8 mouse cellular contexts compared by ENCODE assay signal in the genomic region with DNA sequence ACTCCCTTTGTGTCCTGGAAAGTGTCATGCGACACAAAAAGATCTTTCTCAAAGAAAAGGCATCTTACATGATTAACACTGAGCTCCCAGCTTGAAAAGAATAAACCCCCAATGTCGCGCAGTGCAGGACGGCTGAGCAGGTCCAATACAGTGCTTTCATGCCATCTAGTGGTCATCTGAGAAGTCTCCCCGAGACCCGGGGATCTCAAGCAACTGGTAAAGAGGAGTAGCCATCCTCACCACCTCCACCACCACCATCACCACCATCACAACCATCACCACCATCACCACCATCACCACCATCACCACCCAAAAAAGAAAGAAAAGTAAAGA.
DNase-seq lines count a peak whose midpoint lies in the region; ATAC-seq and TF ChIP-seq lines count a peak whose summit lies in the region.

No protein-coding gene starts in this region.

- H3K9ac ChIP-seq in forebrain, embryonic 12.5 days = peak overlapping the region; percentile 50; the same call in 1 of the 2 replicates
- no peak overlapping the region for H3K9ac ChIP-seq in lung, embryonic 16.5 days (ENCODE audit: low read length)

- ATAC-seq in G1E (ENCODE audit: extremely low read depth, insufficient number of reproducible peaks, low FRiP score, poor library complexity, severe bottlenecking) = peak; percentile 73
- peak; percentile 95 for ATAC-seq in forebrain, embryonic 12.5 days (ENCODE audit: low FRiP score)
- peak; percentile 98 to 99 for ATAC-seq in hematopoietic stem cell, adult 5-6 weeks (replicated peaks in 1 of 2; ENCODE audit: insufficient read depth in 1 of 2, low FRiP score in 2 of 2, low TSS enrichment in 1 of 2, low read depth in 1 of 2, poor library complexity in 2 of 2, severe bottlenecking in 2 of 2)
- peak; percentile 84 for ATAC-seq in lung, embryonic 16.5 days (ENCODE audit: low read depth)

- H3K4me1 ChIP-seq in G1E (ENCODE audit: insufficient read depth, low read depth, low read length) = no peaks in the 10 kb centered on the region
- H3K4me1 ChIP-seq in forebrain, embryonic 12.5 days = peaks cover 29% of the 10 kb centered on the region
- H3K4me1 ChIP-seq in lung, embryonic 16.5 days (replicated peaks; ENCODE audit: control insufficient read depth, insufficient read depth, low read length) = no peaks in the 10 kb centered on the region

- peak overlapping the region; percentile 93 for H3K27ac ChIP-seq in forebrain, embryonic 12.5 days
- H3K27ac ChIP-seq in lung, embryonic 16.5 days (ENCODE audit: low read length) = no peak overlapping the region

- H3K36me3 ChIP-seq in G1E (replicated peaks) = no peaks in the 10 kb centered on the region
- H3K36me3 ChIP-seq in forebrain, embryonic 12.5 days (replicated peaks) = no peaks in the 10 kb centered on the region
- H3K36me3 ChIP-seq in lung, embryonic 16.5 days (ENCODE audit: control insufficient read depth, insufficient read depth, low read length) = no peaks in the 10 kb centered on the region

- peak; percentile 7 for DNase-seq in G1E (ENCODE audit: low spot score)
- peak; percentile 37 for DNase-seq in c-Kit-positive CD71-negative TER-119-negative erythroid progenitor cells, embryonic 14.5 days (ENCODE audit: low read depth)
- peak; percentile 93 for DNase-seq in layer of hippocampus, adult 8-10 months (ENCODE audit: low spot score in 2 of 2)
- peak; percentile 91 for DNase-seq in retina, postnatal 1 day
- DNase-seq in urinary bladder, postnatal 36 days (ENCODE audit: low spot score in 2 of 2) = peak; percentile 1 to 17

- peaks cover 3% of the 10 kb centered on the region; the same call in 1 of the 2 replicates for H3K27me3 ChIP-seq in G1E (ENCODE audit: insufficient read depth, low read length)
- H3K27me3 ChIP-seq in forebrain, embryonic 12.5 days = no peaks in the 10 kb centered on the region
- H3K27me3 ChIP-seq in lung, embryonic 16.5 days (ENCODE audit: control insufficient read depth, insufficient read depth, low read depth, low read length) = no peaks in the 10 kb centered on the region

- no peak overlapping the region for H3K4me3 ChIP-seq in G1E (ENCODE audit: low read depth, low read length)
- H3K4me3 ChIP-seq in forebrain, embryonic 12.5 days (replicated peaks) = no peak overlapping the region
- H3K4me3 ChIP-seq in lung, embryonic 16.5 days (ENCODE audit: low read length) = no peak overlapping the region

- peak; percentile 51 for TF ChIP-seq CTCF in G1E (IDR thresholded peaks at IDR 0.05; ENCODE audit: low read depth, low read length)

- WGBS in forebrain, embryonic 12.5 days = 0% methylated on average over 6 of the region's 6 CpGs
- 0% methylated on average over 6 of the region's 6 CpGs for WGBS in lung, embryonic 16.5 days

- H3K9me3 ChIP-seq in G1E (replicated peaks) = no peaks in the 10 kb centered on the region
- H3K9me3 ChIP-seq in forebrain, embryonic 12.5 days = no peaks in the 10 kb centered on the region
- no peaks in the 10 kb centered on the region for H3K9me3 ChIP-seq in lung, embryonic 16.5 days (ENCODE audit: control insufficient read depth, low read length)

- H3K4me2 ChIP-seq in forebrain, embryonic 12.5 days = peak overlapping the region; percentile 40
- H3K4me2 ChIP-seq in lung, embryonic 16.5 days (ENCODE audit: low read depth, low read length) = no peak overlapping the region

Comparison
In these comparisons a context has a peak if more than half of its experiments do, and no peak if none do; other contexts are left out.
1. DNase-seq: peak in every context shown above with its lines; median percentile 93 in layer of hippocampus, adult 8-10 months; 91 in retina, postnatal 1 day; 37 in c-Kit-positive CD71-negative TER-119-negative erythroid progenitor cells, embryonic 14.5 days; 9 in urinary bladder, postnatal 36 days; 7 in G1E.